Mouse (Mus musculus): ENCODE results near the gene Per3.
A peak's percentile ranks its signal among the peaks of the same experiment; 100 is the strongest.
"Not testable (repeated sequence)": the region's sequence is repeated elsewhere in the genome, so short reads cannot be mapped to it uniquely, and the experiment has no call there.

Gene Per3

GRCm38 (mm10) chr4:151027001-151027400, 17.5 kb downstream of the Per3 start:
- DNase-seq (ENCODE audit: low read depth, low spot score), result peak; percentile 58

- DNase-seq (ENCODE audit: low read depth, low spot score), result no peak
These were observed 20.3 kb downstream of the Per3 start for GRCm38 (mm10) chr4:151024152-151024551.

DNA sequence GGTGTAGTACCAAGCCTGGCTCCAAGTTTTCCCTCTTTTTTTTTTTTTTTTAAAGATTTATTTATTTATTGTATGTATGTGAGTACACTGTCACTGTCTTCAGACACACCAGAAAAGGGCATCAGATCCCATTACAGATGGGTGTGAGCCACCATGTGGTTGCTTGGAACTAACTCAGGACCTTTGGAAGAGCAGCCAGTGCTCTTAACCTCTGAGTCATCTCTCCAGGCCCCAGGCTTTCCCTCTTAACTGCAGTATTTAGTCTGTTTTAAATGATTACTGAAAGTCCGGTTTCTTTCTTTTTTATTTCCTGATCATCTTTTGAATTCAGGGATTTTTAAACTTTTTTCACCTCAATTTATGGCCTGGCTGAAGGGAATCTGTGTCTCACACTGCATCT, 27.1 kb downstream of the Per3 start:
- not testable (repeated sequence) for DNase-seq (ENCODE audit: low read depth, low spot score)

- DNase-seq (ENCODE audit: low read depth, low spot score), result peak; percentile 18
These were observed 28.5 kb downstream of the Per3 start for GRCm38 (mm10) chr4:151015946-151016345.

DNA sequence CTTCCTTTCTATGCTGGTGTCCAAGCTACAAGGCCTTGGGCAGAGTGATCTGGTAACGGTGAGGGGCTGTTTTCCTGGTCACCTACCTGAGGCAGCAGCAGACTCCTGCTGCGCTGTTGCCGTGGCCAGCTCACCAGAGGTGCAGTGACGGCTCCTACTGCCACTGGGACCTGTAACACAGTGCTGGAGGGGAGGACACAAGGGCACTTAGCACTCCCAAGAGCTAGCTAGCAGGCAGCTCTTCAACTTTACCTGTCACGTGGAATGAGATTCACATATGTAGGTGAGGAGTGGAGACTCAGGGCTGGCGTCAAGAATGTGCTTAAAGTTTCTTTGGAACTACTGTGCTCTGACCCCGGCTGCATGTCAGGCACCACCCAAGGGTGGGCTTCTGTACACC, 34.1 kb downstream of the Per3 start:
- no peak for DNase-seq (ENCODE audit: low read depth, low spot score)

DNA sequence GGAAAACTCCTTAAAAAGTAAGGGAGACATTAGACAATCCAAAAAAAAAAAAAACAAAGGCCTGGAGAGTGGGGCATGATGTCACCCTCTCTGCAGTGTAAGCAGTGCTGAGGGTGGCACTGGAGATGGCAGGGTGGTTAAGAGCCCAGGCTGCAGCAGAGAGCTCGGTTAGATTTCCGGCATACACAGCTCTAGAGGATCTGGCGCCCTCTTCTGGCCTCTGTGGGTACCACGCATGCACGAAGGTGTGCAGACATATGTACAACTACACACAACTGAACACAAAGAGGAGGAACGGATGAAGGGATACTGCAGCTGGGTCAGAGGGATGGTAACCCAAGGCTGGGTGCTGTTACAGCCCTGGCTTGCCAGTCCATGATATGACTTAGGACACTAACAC, 37.5 kb downstream of the Per3 start:
- peak; percentile 33 for DNase-seq (ENCODE audit: low read depth, low spot score)

DNA sequence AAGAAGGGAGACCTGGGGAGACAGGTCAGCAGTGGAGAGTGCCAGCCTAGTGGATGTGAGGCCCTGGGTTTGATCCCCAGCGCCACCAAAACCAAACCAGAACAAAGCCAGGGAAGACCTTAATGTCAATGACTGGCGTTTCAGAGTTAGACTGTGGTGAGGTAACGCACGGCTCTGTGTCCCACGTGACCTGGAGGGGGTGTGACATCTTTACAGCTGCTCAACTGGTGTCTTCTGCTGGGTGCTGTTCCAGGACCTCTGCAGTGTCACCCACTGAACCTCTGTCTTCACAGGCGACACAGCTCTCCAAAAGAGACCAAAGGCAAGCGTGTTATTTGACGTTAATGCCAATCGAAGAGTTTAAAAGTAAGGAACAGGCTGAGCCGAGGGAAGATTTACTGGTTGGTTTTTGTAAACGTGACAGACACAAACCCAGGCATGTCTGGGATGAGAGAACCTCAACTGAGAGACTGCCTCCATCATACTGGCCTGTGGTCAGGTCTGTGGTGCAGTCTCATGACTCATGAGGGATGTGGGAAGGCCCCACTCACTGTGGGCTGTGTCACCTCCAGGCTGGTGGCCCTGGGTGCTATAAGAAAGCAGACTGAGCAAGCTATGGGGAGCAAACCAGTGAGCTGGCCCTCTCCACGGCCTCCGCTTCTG, 38.7 kb downstream of the Per3 start:
- DNase-seq (ENCODE audit: low read depth, low spot score), result no peak

DNA sequence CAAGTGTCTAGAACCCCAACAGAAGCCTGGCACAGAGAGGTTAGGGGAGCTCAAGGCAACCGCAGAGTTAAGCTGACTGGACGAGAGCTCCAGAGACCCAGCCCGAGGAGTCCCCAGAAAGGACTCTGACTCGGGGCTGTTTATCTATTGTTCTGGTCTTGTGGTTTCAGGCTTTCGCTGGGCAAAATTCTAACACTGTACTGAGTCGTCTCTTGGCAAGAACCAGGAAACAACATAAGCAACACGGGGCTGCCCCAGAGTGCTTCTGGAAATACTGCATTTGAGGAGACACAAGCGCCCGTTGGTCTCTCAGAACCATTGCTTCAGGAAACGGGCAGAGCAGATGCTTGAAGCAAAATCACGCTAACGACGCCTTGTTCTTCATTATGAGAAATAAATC, 43.1 kb downstream of the Per3 start:
- no peak for DNase-seq (ENCODE audit: low read depth, low spot score)

DNA sequence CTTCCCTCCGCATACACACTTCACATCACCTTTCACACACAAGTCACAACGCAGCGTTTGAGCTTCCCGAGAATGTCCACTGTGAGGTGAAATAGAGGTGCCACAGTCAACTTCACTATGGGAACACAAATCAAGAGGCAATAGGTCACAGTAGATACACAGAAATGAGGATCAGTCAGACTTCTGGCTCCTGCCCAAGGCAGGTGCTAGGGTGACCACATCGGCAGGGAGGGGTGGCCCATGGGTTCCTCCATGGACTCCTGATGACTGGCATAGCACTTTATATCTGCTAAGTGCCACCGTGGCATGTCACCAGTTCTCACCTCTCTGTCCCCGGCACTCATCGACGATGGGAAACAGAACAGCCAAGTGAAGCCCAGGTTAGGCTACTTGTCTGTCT, 45.8 kb downstream of the Per3 start:
- no peak for DNase-seq (ENCODE audit: low read depth, low spot score)

DNA sequence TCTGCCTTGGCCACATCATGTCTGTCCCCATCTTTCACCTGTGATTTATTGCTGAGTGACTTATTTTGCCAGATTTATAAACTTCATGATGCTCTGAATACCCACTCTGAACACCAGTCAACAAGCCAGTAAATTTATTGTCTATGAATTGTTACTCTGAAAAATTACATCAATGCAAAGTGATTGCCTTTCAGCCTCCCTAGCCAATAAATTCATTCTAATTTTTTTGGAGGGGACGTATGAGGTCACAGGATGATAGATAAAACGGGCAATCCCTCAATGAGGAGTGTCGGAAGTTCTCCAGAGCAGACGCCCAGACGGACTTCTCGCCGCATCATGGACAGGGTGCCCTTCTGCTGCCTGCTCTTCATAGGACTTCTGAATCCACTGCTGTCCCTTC, 47.7 kb downstream of the Per3 start, which contains the start of gene Uts2:
Uts2 (plus strand) TSS at position 301 of the 400 bp plus-strand sequence.
- DNase-seq (ENCODE audit: low read depth, low spot score), result no peak

- DNase-seq (ENCODE audit: low read depth, low spot score), result peak; percentile 40
These were observed 54.3 kb downstream of the Per3 start for GRCm38 (mm10) chr4:150990148-150990547.

DNA sequence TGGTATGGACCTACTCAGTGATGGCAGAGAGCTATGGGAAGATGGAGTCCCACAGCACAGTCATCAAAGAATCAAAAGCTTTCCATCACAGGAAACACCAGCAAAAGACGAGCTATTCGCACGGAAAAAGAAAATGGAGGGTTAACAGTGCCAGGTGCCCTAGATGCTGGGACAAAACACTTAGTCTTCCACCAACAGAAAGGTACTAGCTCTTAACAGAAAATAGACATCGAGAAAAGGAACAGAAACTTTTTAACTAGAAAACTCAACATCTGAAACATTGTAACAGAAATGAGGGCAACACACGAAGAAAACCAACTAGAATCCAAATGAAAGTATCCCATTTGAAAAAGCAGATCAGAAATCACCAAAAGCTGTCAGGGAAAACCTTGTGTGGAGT, 64.3 kb downstream of the Per3 start:
- DNase-seq (ENCODE audit: low read depth, low spot score), result no peak

DNA sequence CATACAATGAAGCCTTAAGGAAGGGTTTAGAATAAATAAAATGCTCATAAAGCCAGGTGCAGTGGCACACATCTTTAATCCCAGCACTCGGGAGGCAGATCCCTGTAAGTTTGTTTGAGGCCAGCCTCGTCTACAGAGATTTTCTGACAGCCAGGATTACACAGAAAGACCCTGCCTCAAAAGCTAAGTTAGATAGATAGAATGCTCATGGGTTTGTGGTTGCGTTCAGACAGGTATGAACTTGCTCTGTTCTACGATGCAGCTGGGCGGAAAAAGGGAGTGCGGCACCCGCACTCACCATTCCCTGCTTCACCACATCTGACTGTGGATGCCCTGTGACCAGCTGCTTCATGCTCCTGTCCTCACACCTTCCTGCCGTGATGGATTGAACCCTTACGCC, 65.0 kb downstream of the Per3 start:
- no peak for DNase-seq (ENCODE audit: low read depth, low spot score)

- no peak for DNase-seq (ENCODE audit: low read depth, low spot score)
These were observed 66.1 kb downstream of the Per3 start for GRCm38 (mm10) chr4:150978156-150978910.

DNA sequence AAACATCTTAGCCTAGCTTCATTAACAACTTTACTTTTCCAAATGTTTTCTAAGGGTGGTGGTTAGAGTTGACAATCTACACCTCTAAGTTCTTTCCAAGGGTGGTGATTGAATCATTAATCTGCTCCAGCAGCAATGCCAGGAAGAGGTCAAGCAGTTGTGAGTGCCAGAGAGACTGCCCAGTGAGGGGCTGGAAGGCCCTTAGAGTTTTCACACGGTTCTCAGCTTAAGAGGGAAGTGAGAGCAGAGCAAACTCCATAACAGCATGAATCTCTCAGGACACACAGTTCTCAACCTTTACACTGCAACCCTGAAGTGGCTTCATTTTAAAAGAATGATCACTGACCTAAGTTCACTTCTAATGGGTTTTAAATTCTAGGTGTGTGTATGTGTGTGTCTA, 69.3 kb downstream of the Per3 start:
- DNase-seq (ENCODE audit: low read depth, low spot score), result no peak

GRCm38 (mm10) chr4:150973264-150973663, 71.2 kb downstream of the Per3 start:
- DNase-seq (ENCODE audit: low read depth, low spot score), result no peak

DNA sequence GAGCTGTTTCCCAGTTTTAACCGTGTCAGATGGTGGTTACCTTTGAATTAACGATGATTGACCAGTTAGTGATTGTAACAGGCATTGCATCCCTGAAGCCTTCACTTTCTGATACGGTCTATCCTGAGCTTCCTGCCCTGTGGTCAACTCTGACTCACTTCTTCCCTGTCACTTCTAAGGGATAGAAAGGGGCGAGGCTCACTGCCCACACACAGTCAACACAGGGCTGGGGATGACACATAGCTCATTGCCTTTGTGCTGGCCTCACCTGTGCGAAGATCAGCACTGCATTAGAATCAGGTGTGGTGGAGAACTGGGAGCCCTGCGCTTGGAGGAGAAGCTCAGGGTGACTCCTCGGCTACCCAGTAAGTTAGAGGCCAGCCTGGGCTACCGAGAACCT, 75.5 kb downstream of the Per3 start:
- no peak for DNase-seq (ENCODE audit: low read depth, low spot score)

GRCm38 (mm10) chr4:150966556-150966955, 77.9 kb downstream of the Per3 start:
- peak; percentile 59 for DNase-seq (ENCODE audit: low read depth, low spot score)

DNA sequence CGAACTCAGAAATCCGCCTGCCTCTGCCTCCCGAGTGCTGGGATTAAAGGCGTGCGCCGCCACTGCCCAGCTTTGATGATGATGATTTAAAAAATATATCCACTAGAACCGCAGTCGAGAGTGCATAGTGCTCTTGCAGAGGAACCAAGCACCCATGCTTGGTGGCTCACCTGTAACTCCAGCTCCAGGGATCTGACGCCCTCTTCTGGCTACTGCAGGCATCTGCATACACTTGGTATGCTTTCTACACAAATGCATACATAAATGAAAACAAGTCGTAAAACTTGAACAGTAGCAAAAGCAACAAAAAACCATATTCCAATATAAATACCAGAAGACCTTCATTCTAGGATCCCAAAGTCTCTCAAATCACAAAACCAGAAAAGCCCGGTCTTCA, 78.9 kb downstream of the Per3 start:
- DNase-seq (ENCODE audit: low read depth, low spot score), result no peak

GRCm38 (mm10) chr4:150964635-150965554, 79.6 kb downstream of the Per3 start:
- peak; percentile 84 for DNase-seq (ENCODE audit: low read depth, low spot score)

DNA sequence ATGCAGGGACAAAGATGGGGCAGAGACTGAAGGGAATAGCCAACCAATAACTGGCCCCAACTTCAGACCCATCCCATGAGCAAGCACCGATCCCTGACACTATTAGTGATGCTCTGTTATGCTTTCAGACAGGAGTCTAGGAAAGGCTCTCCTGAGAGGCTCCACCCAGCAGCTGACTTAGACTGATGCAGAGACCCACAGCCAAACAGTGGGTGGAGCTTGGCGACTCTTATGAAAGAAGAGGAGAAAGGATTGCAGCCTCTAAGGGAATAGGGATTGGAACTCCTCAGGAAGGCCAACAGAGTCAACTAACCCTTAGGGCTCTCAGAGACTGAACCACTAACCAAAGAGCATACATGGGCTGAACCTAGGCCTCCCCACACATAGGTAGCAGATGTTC, 80.8 kb downstream of the Per3 start:
- DNase-seq (ENCODE audit: low read depth, low spot score), result no peak

- no peak for DNase-seq (ENCODE audit: low read depth, low spot score)
These were observed 82.2 kb downstream of the Per3 start for GRCm38 (mm10) chr4:150962231-150962630.
